Mouse (Mus musculus): ENCODE results near the gene Sec14l4. TPM values are rescaled to one million over a fixed set of nuclear protein-coding genes. Genes with fewer than 3 reads are reported as not detected.

Sec14l4 gene
- polyA plus RNA-seq, 2 experiments from 2014 or later, result not detected

- no peak for ATAC-seq
These were observed 3.5 kb upstream of the Sec14l4 start for GRCm38 (mm10) chr11:4027561-4028334.

GRCm38 (mm10) chr11:4029343-4029742, 1.9 kb upstream of the Sec14l4 start:
- no peak for ATAC-seq

DNA sequence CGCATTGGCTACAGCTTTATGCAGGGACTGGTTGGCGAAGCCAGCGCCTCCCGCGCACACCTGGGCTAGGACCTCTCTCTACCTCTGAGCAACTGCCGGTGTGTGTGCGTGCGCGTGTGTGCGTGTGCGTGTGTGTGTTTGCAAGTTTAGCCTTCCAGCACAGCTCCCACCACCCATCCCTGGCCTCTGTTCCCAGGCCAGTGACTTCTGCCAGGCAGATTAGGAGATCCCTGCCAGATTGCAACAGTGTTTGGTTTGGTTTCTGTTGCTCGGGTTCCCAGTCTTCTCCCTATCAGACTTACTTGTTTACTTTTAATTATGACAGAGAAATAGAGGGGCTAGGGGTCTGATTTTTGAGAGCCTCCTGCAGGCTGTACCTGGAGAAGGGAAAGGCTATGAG, 699 bp downstream of the Sec14l4 start:
- ATAC-seq, result no peak

DNA sequence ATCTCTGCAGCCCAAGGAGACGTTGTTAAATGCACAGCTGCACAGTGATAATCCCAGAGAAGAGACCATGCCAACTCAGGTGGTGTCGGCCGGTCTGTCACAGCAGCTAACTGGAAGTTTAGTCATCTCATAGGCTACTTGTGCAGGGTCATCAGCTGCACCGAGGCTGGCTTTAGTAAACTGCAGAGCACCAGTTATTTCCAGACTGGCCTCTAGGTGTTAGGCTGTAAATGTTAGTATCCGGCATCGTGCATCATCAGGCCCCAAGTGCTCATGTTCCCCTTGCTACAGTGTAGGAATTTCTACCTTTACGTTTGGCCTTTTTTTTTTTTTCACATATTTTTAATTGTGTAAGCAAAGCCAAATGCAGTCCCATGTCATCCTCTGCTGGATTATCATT, 2.2 kb downstream of the Sec14l4 start:
- ATAC-seq, result no peak

GRCm38 (mm10) chr11:4034169-4034568, 2.9 kb downstream of the Sec14l4 start:
- no peak for ATAC-seq

DNA sequence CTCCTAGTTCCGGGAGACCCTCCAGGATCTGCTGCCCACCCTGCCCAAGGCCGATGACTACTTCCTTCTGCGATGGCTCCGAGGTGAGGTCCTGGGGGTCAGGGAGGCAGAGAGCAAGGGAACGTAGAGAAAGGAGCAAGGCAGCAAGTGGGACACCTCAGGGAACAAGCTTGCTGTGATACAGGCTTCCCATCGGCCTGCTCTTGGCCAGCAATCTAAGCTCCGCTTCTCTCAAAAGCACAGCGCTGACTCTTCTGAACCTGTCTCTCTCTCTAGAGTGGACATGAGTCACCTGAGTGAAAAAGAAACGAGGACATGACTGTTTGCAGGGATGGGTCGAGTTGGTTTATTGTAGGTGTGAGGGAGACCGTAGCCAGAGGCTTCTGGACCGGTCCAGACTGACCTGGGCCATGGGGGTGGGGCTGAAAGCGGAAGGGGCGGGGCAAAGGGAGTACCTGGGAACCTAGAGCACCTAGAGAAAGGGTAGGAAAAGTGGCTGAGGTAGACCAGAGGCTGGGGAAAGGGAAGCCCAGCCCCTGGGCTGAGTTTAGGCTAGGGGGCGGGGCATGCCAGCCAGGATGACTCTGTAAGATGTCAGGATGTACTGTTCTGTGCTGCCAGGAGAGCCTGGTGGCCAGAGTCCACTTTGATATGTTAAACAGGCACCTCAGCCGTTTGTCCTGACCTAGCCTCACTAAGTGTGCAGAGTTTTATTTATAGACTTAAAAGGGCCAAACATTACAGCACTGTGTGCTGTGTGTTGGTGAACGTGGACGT, 4.0 kb downstream of the Sec14l4 start:
- ATAC-seq, result no peak

DNA sequence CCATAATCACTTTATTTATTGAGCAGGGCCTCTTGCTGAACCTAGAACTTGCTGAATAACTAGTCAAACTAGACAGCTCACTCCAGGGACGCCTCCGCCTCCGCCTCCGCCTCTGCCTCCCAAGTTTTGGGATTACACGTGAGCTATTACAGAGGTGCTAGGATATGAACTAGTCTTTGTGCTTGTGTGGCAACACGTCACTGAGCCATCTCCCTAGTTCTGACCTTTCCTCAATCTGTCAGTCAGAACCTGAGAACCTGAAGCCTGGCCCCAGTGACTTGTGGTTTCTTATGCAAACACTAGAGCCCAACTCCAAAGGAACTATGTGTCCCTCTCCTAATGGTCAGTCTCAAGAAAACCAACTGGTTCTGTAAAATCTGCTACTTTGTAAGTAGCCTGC, 4.7 kb downstream of the Sec14l4 start:
- ATAC-seq, result no peak

DNA sequence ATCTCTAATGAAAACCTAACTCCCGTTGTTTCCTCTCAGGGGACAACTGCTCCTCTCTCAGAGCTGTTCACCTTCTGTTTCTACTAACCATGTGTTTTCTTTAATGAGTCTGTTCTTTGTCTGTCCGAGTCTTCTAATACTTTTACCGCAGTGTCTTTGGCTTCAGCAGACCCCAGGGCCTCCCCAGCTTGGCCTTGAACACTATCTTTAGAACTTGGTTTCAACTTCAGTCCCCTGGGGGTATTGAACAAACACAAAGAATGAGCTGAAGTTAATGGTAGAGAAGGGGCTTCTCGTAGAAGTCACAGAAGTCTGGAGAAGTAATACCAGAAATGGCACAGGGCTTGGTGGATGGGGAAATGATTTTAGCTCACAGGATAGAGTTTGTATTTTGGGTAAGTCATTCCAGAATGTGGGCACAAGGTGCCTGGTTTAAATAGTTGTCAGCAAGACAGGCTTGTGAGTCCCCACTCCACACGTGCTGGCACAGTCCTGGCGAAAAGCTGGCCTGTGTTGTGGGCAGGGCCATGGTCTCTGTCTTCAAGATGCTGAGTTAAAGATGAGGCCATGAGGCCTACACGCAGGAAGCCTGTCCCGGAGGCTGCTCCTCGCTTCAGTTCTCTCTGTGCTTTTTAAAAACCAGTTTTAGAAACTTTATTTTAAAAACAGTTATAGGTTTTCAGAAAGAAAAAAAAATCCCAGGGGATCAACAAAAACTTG, 5.3 kb downstream of the Sec14l4 start:
- ATAC-seq, result no peak

DNA sequence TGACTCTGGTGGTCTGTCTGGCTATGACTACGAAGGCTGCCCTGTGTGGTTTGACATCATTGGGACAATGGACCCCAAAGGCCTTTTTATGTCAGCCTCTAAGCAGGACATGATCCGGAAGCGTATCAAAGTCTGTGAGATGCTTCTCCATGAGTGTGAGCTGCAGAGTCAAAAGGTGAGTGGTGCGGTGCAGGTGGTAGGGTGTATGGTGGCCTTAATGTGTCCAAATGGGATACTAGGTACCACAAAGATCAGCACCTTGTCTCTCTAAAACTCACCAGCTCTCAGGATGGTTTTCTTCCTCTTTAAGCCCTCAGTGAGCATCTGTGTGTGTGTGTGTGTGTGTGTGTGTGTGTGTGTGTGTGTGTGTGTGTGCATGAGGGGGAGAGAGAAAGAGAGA, 8.7 kb downstream of the Sec14l4 start:
- ATAC-seq, result no peak

DNA sequence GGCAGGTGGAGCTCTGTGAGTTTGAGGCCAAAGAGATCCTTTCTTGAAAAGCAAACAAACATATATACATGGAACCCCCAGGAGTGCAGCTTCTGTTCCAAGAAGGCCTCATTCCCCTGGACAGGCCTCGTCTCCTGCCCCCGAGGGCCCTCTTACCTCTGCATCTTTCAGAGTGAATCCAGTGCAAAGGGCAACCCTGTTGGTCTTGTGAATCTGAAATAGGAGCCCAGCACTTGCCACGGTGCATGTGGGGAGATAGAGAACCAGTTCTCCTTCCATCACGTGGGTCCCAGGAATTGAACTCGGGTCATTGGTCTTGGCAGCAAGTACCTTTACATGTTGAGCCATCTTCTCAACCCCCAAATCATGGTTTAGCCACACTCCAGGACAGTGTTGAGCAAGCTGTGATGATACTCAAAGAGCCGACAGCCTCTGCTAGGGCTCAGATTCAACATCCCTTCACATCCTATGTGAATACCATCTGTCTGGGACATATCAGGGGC, 9.9 kb downstream of the Sec14l4 start:
- no peak for ATAC-seq

- ATAC-seq, result no peak
These were observed 11.8 kb downstream of the Sec14l4 start for GRCm38 (mm10) chr11:4043081-4043480.

DNA sequence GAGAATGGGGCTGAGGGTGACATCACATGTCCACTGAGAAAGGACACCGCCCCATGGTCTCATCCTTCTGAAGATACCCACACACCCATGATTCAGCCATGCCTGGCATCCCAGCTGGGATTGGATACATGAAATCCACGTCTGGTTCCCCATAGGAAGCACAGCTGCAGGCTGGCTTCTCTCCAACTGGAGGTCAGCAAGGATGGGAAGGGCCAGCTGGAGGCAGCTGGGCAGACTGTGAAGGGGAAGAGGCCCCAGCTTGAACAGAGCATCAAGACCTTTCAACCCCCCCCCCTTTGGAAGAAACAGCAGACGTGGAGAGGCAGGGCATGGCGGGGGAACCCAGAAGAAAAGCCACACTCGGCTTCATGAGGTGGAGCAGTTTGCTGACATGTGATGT, 15.3 kb downstream of the Sec14l4 start:
- ATAC-seq, result no peak

DNA sequence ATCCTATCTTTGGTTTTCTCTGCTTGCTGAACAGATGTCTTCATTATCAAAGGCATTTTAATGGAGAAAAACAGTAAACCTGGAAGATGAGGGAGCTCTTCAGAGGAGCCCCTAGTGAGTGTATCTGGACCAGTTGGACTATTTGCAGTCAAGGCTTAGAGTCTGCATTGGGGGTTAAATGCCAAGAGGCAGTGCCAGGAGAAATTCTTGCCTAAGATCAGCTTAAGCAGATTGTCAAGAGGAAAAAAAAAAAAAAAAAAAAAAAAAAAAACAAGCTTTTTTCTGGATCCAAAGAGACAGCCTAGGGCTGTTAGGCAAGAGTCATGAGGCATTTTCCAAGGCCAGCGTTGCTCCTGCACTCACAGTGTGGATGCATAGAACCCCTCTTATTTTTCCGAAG, 16.5 kb downstream of the Sec14l4 start:
- ATAC-seq, result no peak

GRCm38 (mm10) chr11:4048438-4048837, 17.2 kb downstream of the Sec14l4 start:
- ATAC-seq, result no peak

DNA sequence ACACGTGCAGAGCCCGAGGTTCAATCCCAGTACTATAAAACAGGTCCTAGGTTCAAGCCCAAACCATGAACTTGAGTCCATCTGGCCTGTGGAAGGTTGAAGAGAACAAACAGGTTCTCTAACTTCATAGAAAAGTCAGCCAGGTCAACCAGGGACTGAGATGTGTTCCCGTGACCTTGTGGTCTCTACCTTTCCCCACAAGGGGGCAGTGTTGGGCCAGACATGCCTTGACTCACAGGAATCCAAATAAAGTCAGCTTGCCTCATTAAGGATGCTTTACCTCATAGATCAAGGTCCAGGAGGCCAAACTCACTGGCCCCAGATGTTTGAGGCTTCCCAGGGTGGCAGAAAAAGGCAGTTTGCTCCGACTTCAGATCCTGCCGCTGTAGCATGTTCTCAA, 22.3 kb downstream of the Sec14l4 start:
- no peak for ATAC-seq

DNA sequence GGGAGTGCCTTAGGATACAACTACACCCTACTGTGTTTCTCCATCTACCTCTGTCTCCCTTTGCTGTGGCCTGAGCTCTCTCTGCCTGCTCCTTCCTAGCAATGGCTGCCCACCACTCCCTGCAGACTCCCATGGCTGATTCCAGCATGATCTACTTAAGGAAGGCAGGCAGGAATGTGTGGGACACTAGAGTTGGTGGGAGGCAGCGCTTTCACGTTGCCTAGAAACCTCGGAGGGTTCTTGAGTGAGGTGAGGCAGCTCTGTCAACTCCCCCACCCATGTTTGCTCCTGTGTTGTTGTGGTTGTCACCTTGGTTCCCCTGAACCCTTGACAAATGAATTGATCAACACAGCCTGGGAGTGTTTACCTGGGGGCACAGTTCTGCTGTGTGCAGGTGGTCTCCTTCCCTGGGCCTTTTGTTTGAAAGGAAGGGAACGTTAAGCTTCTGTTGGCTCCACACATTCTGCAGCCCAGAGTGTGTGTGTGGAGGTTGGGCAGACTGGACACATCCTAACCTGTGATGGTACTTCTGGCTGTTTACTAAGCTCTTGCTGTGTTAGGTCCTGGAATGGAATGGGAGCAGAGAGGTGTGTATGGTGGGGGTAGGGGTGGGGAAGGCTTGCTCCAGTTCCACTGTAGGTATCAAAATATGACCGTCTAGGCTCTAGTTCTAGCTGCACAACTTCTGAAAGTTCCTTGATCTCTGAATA, 29.8 kb downstream of the Sec14l4 start:
- no peak for ATAC-seq

DNA sequence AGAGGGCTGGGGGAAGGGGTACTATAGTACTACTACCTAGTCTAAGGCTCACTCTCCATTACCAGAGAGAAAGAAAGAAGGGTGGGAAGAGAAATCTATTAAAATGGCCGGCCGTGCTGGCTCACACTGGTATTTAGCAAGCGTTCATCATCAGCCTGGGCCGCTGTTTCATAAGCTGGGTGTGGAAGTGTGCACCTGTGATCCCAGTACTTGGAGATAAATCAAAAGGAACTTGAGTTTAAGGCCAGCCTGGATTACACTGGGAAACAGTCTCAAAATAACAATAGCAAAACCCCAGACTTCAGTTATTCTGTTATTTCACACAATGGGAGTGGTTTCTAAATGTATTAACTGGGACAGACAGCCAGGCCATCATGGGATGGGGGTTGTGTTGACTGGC, 31.3 kb downstream of the Sec14l4 start:
- ATAC-seq, result no peak

DNA sequence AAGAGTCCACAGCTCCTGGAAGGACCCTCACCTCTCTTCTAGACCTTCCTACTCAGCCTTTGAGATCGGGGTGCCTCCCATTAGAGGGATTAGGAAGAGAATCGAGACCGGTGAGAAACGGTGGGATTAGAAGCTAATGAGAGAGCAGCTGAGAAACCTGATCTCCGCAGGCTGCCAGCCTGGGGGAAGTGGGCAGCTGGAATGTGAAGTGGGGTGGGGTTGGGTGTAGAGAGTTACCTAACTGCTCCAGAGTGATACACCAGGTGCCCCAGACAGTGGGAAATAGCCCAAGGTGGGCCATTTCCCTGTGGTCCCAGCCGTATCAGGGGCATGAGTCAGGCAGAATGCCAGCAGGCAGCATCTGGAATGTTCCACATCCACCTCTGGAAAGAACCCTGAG, 31.7 kb downstream of the Sec14l4 start:
- ATAC-seq, result no peak

GRCm38 (mm10) chr11:4064627-4065122, 33.4 kb downstream of the Sec14l4 start, which contains the start of gene Sec14l3:
Gene Sec14l3 (plus strand): TSS chr11:4064841.
- no peak for ATAC-seq

GRCm38 (mm10) chr11:4069664-4070063, 38.4 kb downstream of the Sec14l4 start:
- no peak for ATAC-seq

DNA sequence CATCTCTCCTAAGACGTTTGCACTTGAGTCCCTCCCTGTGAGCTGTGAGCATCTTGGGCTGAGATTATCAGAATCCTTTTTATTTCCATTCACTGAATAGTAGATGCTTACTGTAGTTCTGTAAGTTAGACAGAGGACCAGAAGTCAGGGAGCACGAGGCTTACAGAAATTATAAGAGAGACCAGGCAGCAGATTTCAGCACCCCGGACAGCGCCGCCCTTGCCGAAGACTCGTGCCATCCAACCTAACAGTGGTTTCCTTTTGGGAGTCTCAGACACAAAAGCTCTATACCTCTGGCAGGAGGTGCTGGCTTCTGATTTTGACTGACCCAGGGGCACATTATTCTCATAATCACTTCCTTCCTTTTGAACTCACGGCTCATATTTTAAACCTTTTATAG, 45.4 kb downstream of the Sec14l4 start:
- ATAC-seq, result no peak

- ATAC-seq, result no peak
These were observed 47.1 kb downstream of the Sec14l4 start for GRCm38 (mm10) chr11:4078267-4078933.
